Mouse (Mus musculus) kidney, postnatal 0 days (tissue): ENCODE measurements around the gene Nckap5. TPM values are rescaled to one million over a fixed set of nuclear protein-coding genes. Genes with fewer than 3 reads are reported as not detected.

Source experiments
- ATAC-seq: fragments of 200-750 bp; cut with Nextera tagmentation; replicated peaks from 2 replicates; pipeline ENCODE4 v1.8.0; 2017; ENCODE audit warnings: low read depth, moderate number of reproducible peaks, moderate TSS enrichment, moderate library complexity; ENCODE audit not compliant: low FRiP score
- DNase-seq: peaks from one replicate; pipeline ENCODE4 v3.0.0-alpha.2; 2016; ENCODE audit warnings: low spot score
- H3K27ac ChIP-seq: fragments of 300-500 bp; sonication (generic); 2 replicates; pipeline ENCODE4 v1.5.1; 2014; ENCODE audit warnings: mild to moderate bottlenecking
- H3K27me3 ChIP-seq: fragments of 300-500 bp; sonication (generic); 2 replicates; pipeline ENCODE4 v1.6.1; 2014; ENCODE audit warnings: low read length, mixed read lengths; ENCODE audit not compliant: insufficient read depth
- H3K36me3 ChIP-seq: fragments of 300-500 bp; sonication (generic); 2 replicates; pipeline ENCODE4 v1.6.1; 2014; ENCODE audit warnings: low read length, mixed read lengths; ENCODE audit not compliant: insufficient read depth
- H3K4me1 ChIP-seq: fragments of 300-500 bp; sonication (generic); replicated peaks from 2 replicates; pipeline ENCODE4 v1.6.1; 2014; ENCODE audit warnings: antibody characterized with exemption, low read length, mixed read lengths; ENCODE audit not compliant: insufficient read depth
- H3K4me2 ChIP-seq: fragments of 300-500 bp; sonication (generic); 2 replicates; pipeline ENCODE4 v1.6.1; 2014; ENCODE audit warnings: mild to moderate bottlenecking, low read length, moderate library complexity, mixed read lengths
- H3K4me3 ChIP-seq: fragments of 300-500 bp; sonication (generic); replicated peaks from 2 replicates; pipeline ENCODE4 v1.5.1; 2014; ENCODE audit warnings: low read depth, low read length
- H3K9ac ChIP-seq: fragments of 300-500 bp; sonication (generic); 2 replicates; pipeline ENCODE4 v1.6.1; 2014; ENCODE audit warnings: low read depth, low read length
- H3K9me3 ChIP-seq: fragments of 300-500 bp; sonication (generic); replicated peaks from 2 replicates; pipeline ENCODE4 v1.6.1; 2016; ENCODE audit warnings: low read length, inconsistent platforms, mixed read lengths
- CTCF ChIP-seq: IDR thresholded peaks from 2 replicates; pipeline ENCODE4 v1.5.1; 2016; ENCODE audit warnings: antibody characterized with exemption, low read depth, mild to moderate bottlenecking, moderate library complexity
- WGBS: fragments of 180-500 bp; shearing (Covaris S2); extraction: QIAGEN DNeasy Blood & Tissue Kit; methylation state at CpG from one replicate; pipeline ENCODE4 v1.1.7; 2014; 5-methylcytosine and 5-hydroxymethylcytosine counted together
- polyA plus RNA-seq: library from polyadenylated mRNA; unstranded; fragments of >200 nt; fragmentation: Nextera tagmentation; extraction: Ambion mirVana; gene quantifications from 2 replicates; pipeline ENCODE4 v1.2.1, GENCODE M21; 2015

Nckap5 gene
- polyA plus RNA-seq, 1 experiment from 2014 or later: 4.0 TPM

DNA sequence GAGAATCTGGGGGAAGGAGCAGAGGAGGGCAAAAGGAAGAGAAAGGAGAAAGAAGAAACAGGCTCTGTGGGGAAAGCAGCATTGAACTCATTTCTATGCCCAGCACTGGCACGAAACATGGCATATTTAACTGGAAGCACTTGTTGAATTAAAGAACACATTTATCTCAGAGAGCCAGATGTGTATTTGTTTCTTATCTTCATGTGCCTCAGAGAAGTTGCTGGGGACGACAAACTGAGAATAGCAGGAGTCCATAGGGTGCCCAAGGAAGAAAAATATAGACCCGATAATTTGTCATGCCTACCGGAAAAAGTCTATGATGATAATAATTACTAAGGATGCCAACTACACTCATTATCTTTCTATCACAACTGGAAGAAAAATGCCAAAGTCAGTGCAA lies 29.9 kb upstream of the Nckap5 start:
- no peak for DNase-seq
- Histone ChIP-seq H3K27me3 (no peaks in the 10 kb centered on the region), H3K4me2 (no peak overlapping the region), H3K4me1 (no peaks in the 10 kb centered on the region), H3K4me3 (no peak overlapping the region), H3K9me3 (no peaks in the 10 kb centered on the region), H3K9ac (no peak overlapping the region), H3K27ac (no peak overlapping the region), H3K36me3 (no peaks in the 10 kb centered on the region)
- 93% methylated on average over 4 of the region's 4 CpGs for WGBS
- TF ChIP-seq CTCF: no peak
- no peak for ATAC-seq

DNA sequence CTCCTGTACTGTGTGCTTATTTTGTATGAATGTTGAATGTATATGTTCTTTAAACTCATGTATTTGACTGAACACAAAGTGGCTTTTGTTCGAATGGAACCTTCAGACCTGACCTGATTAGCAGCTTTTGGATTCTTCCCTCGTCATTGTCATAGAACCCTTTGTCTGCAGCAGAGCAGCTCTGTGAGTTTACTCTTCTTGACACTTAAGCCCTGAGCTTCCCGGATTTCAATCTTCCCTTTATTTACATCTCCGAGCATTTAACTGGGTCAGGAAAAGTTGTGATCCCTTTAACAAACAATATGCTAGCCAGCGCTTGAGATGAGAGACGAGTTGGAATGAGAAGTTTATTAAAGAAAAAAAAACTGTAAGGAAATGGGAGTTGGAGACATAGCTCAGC lies 18.9 kb upstream of the Nckap5 start:
- 61% methylated on average over 6 of the region's 6 CpGs for WGBS
- Histone ChIP-seq H3K9ac (no peak overlapping the region), H3K9me3 (no peaks in the 10 kb centered on the region), H3K27ac (no peak overlapping the region), H3K36me3 (no peaks in the 10 kb centered on the region), H3K4me3 (no peak overlapping the region), H3K4me1 (no peaks in the 10 kb centered on the region), H3K4me2 (no peak overlapping the region), H3K27me3 (no peaks in the 10 kb centered on the region)
- ATAC-seq (no peak), DNase-seq (no peak)
- no peak for TF ChIP-seq CTCF

- Histone ChIP-seq H3K4me3 (no peak overlapping the region), H3K36me3 (no peaks in the 10 kb centered on the region), H3K9ac (no peak overlapping the region), H3K27me3 (no peaks in the 10 kb centered on the region), H3K4me2 (no peak overlapping the region), H3K9me3 (no peaks in the 10 kb centered on the region), H3K4me1 (no peaks in the 10 kb centered on the region), H3K27ac (no peak overlapping the region)
- no peak for TF ChIP-seq CTCF
- no peak for DNase-seq
- 64% methylated on average over 4 of the region's 4 CpGs for WGBS
- no peak for ATAC-seq
Observed at GRCm38 (mm10) chr1:126846317-126846716, 15.7 kb upstream of the Nckap5 start.

DNA sequence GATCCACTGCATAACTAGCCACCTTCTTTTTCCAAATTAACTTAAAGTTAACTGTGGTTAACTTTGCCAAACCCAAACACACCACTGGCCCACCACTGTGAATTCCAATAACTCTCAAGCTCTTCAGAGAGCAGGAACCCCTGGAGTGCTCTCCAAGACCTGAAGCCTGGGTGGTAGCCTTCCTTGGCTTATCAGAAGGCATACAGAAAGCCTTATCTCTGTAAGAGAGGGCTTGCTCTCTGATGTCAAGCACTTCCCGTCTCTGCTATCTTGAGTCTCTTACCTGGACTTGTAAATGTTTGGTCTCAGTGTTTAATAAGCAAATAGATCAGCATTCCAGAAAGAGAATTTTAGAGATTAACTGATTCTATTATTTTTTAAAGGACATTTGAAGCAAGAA lies 2.3 kb upstream of the Nckap5 start:
- ATAC-seq: no peak
- Histone ChIP-seq H3K36me3 (no peaks in the 10 kb centered on the region), H3K27me3 (no peaks in the 10 kb centered on the region), H3K9me3 (no peaks in the 10 kb centered on the region), H3K4me1 (no peaks in the 10 kb centered on the region), H3K9ac (no peak overlapping the region), H3K4me2 (no peak overlapping the region), H3K27ac (no peak overlapping the region), H3K4me3 (no peak overlapping the region)
- 97% methylated on average over 1 of the region's 1 CpGs for WGBS
- TF ChIP-seq CTCF: no peak
- DNase-seq: no peak

- Histone ChIP-seq H3K9me3 (no peaks in the 10 kb centered on the region), H3K36me3 (no peaks in the 10 kb centered on the region), H3K27ac (no peak overlapping the region), H3K4me3 (no peak overlapping the region), H3K4me1 (no peaks in the 10 kb centered on the region), H3K27me3 (no peaks in the 10 kb centered on the region), H3K9ac (no peak overlapping the region), H3K4me2 (no peak overlapping the region)
- 80% methylated on average over 9 of the region's 9 CpGs for WGBS
- DNase-seq (no peak), ATAC-seq (no peak)
- no peak for TF ChIP-seq CTCF
Observed at GRCm38 (mm10) chr1:126829031-126829430, 1.6 kb downstream of the Nckap5 start.

GRCm38 (mm10) chr1:126824841-126825240 lies 5.8 kb downstream of the Nckap5 start:
- Histone ChIP-seq H3K4me1 (no peaks in the 10 kb centered on the region), H3K9me3 (no peaks in the 10 kb centered on the region), H3K27me3 (no peaks in the 10 kb centered on the region), H3K27ac (no peak overlapping the region), H3K9ac (no peak overlapping the region), H3K4me3 (no peak overlapping the region), H3K4me2 (no peak overlapping the region), H3K36me3 (no peaks in the 10 kb centered on the region)
- no peak for TF ChIP-seq CTCF
- WGBS: 74% methylated on average over 3 of the region's 3 CpGs
- no peak for DNase-seq
- ATAC-seq: no peak

DNA sequence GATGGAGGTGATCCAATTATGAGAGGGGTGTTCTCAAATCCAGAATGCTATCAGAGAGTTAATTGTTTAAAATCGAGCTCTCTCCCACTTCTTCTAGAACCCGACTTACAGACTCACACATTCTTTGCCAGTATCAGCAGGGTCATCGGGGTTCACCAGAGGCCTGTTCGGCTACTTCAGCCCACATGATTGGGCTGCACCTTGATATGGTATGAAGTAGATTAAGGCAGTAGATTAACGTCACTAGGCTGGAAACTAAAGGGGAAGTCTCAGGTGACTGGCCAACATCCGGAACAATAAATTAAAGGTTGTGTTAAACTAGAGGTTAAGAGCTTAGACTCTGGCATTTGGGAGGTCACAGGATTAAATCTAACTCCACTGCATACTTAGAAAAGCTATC lies 8.4 kb downstream of the Nckap5 start:
- no peak overlapping the region for H3K9ac ChIP-seq
- H3K27ac ChIP-seq: no peak overlapping the region
- H3K9me3 ChIP-seq: no peaks in the 10 kb centered on the region
- H3K4me1 ChIP-seq: no peaks in the 10 kb centered on the region
- 57% methylated on average over 6 of the region's 6 CpGs for WGBS
- H3K4me3 ChIP-seq: no peak overlapping the region
- no peaks in the 10 kb centered on the region for H3K36me3 ChIP-seq
- no peaks in the 10 kb centered on the region for H3K27me3 ChIP-seq
- no peak for ATAC-seq
- H3K4me2 ChIP-seq: no peak overlapping the region
- no peak for DNase-seq
- no peak for TF ChIP-seq CTCF
